Mouse (Mus musculus): Measurements from ENCODE around the gene Henmt1. TPM values are rescaled to one million over a fixed set of nuclear protein-coding genes. Genes with fewer than 3 reads are reported as not detected.

Gene Henmt1
- 2.4 and 3.8 TPM in 2 replicates for polyA plus RNA-seq (2021; fragmentation: Nextera tagmentation)
- long read RNA-seq, experiment 1, partial matches to known transcripts = 0 of 2 reads
- long read RNA-seq, experiment 1, other reads (novel, unspliced or antisense) = 1 of 2 reads
- long read RNA-seq, experiment 2, transcript Henmt1-201 (8 exons, 1,998 nt) = major isoform, 10 of 12 reads
- long read RNA-seq, experiment 2, partial matches to known transcripts = 0 of 12 reads
- long read RNA-seq, experiment 2, other reads (novel, unspliced or antisense) = 2 of 12 reads

GRCm38 (mm10) chr3:108939573-108939972 is at the start of gene Henmt1:
Henmt1 (plus strand) TSS chr3:108939873.

DNA sequence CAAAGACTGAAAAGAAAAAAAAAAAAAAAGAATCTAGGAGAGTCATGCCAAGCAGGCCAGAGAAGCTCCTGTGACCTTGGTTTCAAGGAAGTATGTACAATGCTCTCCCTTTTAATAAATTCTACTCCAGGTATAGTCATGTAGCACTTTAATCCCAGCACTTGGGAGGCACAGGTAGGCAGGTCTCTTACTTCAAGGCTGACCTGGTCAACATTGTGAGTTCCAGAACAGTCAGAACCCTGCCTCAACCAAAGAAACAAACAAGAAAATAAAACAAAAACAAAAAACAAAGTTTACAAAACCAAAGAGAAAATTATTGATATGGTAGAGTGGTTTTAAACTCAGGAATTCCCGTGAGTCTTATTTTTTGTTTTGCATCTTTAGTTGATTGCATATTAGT is 49.8 kb upstream of the Henmt1 start, which contains the start of gene Fndc7:
Gene Fndc7 (minus strand): TSS at position 101 of the 400 bp plus-strand sequence.

GRCm38 (mm10) chr3:108911548-108912413 is 27.9 kb upstream of the Henmt1 start, which contains the start of gene Prpf38b:
Prpf38b (minus strand) TSS chr3:108911727.

DNA sequence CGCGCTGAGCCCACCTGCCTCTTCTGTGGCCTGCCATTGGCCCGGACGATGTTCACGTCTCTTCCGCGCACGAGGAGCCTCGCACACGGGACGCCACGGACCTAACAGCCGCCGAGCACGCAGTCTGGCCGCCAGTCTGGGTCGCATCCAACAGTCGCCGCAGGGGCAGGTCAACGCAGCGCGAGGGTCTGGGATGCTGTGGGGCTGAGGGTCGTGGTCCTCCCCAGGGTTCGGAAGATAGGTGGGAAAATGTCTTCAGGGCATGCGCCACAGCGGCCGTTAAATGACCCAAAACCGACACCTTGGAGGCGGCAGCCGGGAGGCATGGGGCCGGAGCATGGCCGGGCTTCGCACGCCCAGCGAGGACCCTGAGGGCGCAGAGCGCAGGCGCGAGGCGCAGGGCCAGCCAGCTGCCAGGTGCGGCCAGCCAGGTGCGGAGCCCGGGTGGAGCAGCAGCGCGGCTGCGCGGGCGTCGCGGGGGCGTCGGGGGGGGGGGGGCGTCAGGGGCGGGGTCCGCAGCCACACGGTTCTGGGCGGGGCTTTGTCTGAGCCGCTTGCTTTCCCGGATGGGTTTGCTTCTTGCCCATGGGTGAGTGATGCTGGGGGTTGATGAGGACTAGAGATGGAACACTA is 444 bp downstream of the Henmt1 start, which contains the start of gene Gm9857:
Gene Gm9857 (minus strand): TSS at position 445 of the 633 bp plus-strand sequence.

Other genes with a start within 250 kb of the Henmt1 start
- 7.3 and 8.0 TPM in 2 replicates for gene Gpsm2, start 217.6 kb upstream of the Henmt1 start, polyA plus RNA-seq (2021; fragmentation: Nextera tagmentation)
- not detected in 2 replicates for gene Aknad1, start 200.2 kb upstream of the Henmt1 start, polyA plus RNA-seq (2021; fragmentation: Nextera tagmentation)
- 16.3 and 23.1 TPM in 2 replicates for gene Stxbp3, start 99.3 kb upstream of the Henmt1 start, polyA plus RNA-seq (2021; fragmentation: Nextera tagmentation)
- 0.04 TPM in 1 of 2 replicates, not detected in the other for gene Fndc7, start 49.9 kb upstream of the Henmt1 start, polyA plus RNA-seq (2021; fragmentation: Nextera tagmentation)
- 12.4 and 12.9 TPM in 2 replicates for gene Prpf38b, start 28.1 kb upstream of the Henmt1 start, polyA plus RNA-seq (2021; fragmentation: Nextera tagmentation)
- not detected in 2 replicates for gene Gm9857, start 572 bp downstream of the Henmt1 start, polyA plus RNA-seq (2021; fragmentation: Nextera tagmentation)
- 2.9 and 3.3 TPM in 2 replicates for gene Fam102b, start 87.7 kb downstream of the Henmt1 start, polyA plus RNA-seq (2021; fragmentation: Nextera tagmentation)
- gene Slc25a54, start 140.6 kb downstream of the Henmt1 start, polyA plus RNA-seq (2021; fragmentation: Nextera tagmentation) = not detected in 2 replicates
- 0.88 and 1.3 TPM in 2 replicates for gene Slc25a24, start 183.3 kb downstream of the Henmt1 start, polyA plus RNA-seq (2021; fragmentation: Nextera tagmentation)